In the genomic region with DNA sequence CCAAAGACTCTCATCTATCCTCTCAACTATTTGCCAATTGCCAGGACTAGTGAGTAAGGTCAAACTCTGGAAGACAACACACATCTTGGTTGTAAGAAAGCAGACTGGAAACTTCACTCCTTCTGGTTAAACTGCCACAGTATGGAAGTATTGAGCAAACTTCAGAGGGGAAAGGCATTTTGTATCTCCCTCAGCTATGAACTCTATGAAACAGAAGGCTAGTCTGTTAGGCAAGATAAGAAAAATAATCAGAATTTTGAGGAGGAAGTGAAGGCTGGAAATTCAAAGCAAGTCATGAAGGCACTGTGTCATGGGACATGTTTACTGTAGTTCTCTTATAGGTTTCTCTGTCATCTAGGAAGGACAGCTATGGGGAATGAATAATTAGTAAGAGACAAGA, we compare ENCODE assay signal across 22 mouse cellular contexts.
DNase-seq lines count a peak whose midpoint lies in the region; ATAC-seq and TF ChIP-seq lines count a peak whose summit lies in the region.
"Had no signal": no experiment of that assay in that cellular context is flagged by ENCODE, and none has a peak within 500 bp of the region (broad histone marks: within the 10 kb centered on the region; RNA-seq: fewer than 3 reads in every experiment).

No protein-coding gene starts in this region.

- H3K4me3 ChIP-seq in G1E (ENCODE audit: low read depth, low read length) = no peak overlapping the region
- H3K4me3 ChIP-seq: embryonic facial prominence, embryonic 10.5 days; embryonic facial prominence, embryonic 12.5 days; forebrain, embryonic 13.5 days; forebrain, embryonic 15.5 days had no signal

- no peaks in the 10 kb centered on the region for H3K27me3 ChIP-seq in G1E (ENCODE audit: insufficient read depth, low read length)
- H3K27me3 ChIP-seq: CH12.LX; embryonic facial prominence, embryonic 12.5 days; forebrain, embryonic 13.5 days; forebrain, embryonic 15.5 days had no signal

- no peak for TF ChIP-seq CTCF in G1E (IDR thresholded peaks at IDR 0.05; ENCODE audit: low read depth, low read length)

- H3K9me3 ChIP-seq in G1E (replicated peaks) = peaks cover 10% of the 10 kb centered on the region
- H3K9me3 ChIP-seq: embryonic facial prominence, embryonic 10.5 days; embryonic facial prominence, embryonic 12.5 days; forebrain, embryonic 13.5 days; forebrain, embryonic 15.5 days had no signal

- DNase-seq in G1E (ENCODE audit: low spot score) (no peak), MEL-GATA-1-ER (ENCODE audit: extremely low read depth, low read depth) (peak; percentile 77)
- DNase-seq in layer of hippocampus, adult 9-11 months = no peak
- no peak for DNase-seq in adrenal gland, postnatal 14 days
- DNase-seq in urinary bladder, adult 18-20 months (ENCODE audit: low spot score in 2 of 2) = no peak
- DNase-seq: adrenal gland, adult 2 months; adrenal gland, postnatal 10 days; B cell, adult 2 months; cerebellum, adult 11 months; cerebellum, adult 18-20 months; cerebellum, adult 8-10 months; cerebellum, adult 9-11 months; cerebellum, postnatal 14 days; cerebellum, postnatal 36 days; forebrain, postnatal 0 days had no signal

- peak; percentile 38 for ATAC-seq in G1E (ENCODE audit: extremely low read depth, insufficient number of reproducible peaks, low FRiP score, poor library complexity, severe bottlenecking)
- peak; percentile 81 for ATAC-seq in megakaryocyte progenitor cell, adult 5-6 weeks (replicated peaks; ENCODE audit: poor library complexity)
- ATAC-seq: CD4-positive, CD25-positive, alpha-beta regulatory T cell, adult 4 months; forebrain, embryonic 13.5 days; forebrain, embryonic 15.5 days; forebrain, postnatal 0 days had no signal

- H3K36me3 ChIP-seq in G1E (replicated peaks) = no peaks in the 10 kb centered on the region
- H3K36me3 ChIP-seq: embryonic facial prominence, embryonic 10.5 days; embryonic facial prominence, embryonic 12.5 days; forebrain, embryonic 15.5 days had no signal

- peaks cover 2% of the 10 kb centered on the region; the same call in 1 of the 2 replicates for H3K4me1 ChIP-seq in G1E (ENCODE audit: insufficient read depth, low read depth, low read length)
- H3K4me1 ChIP-seq: embryonic facial prominence, embryonic 10.5 days; embryonic facial prominence, embryonic 12.5 days; forebrain, embryonic 13.5 days; forebrain, embryonic 15.5 days had no signal
